29 mouse cellular contexts compared by ENCODE assay signal in the genomic region with DNA sequence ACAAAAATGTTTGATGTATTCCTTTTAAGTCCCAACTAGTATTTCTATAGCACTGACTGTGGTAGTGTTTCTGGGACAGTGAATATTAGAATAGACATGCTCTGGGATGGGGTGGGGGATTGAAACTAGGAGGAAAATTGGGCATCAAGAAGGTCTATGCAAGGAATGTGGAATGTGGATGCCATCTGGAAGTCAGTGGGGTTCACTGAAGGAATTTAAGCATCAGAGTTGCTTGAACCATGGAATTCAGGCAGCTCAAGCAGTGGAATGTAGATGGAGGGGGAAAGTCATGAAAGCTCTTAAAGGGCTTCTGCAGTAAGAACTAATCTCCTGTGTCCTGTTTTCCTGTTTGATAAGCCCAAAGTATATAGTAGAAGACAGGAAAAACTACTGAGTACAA. TPM values are rescaled to one million over a fixed set of nuclear protein-coding genes. Genes with fewer than 3 reads are reported as not detected.
"Had no signal": no experiment of that assay in that cellular context is flagged by ENCODE, and none has a peak within 500 bp of the region (broad histone marks: within the 10 kb centered on the region; RNA-seq: fewer than 3 reads in every experiment).

No protein-coding gene starts in this region.

- H3K27me3 ChIP-seq: heart, embryonic 13.5 days; heart, embryonic 15.5 days; hindbrain, embryonic 13.5 days; hindbrain, embryonic 15.5 days; kidney, embryonic 15.5 days; limb, embryonic 13.5 days; limb, embryonic 15.5 days; liver, embryonic 12.5 days had no signal

- H3K4me1 ChIP-seq: heart, embryonic 15.5 days; hindbrain, embryonic 13.5 days; hindbrain, embryonic 15.5 days; kidney, embryonic 15.5 days; limb, embryonic 15.5 days; liver, embryonic 12.5 days had no signal

- H3K9me3 ChIP-seq: heart, embryonic 13.5 days; heart, embryonic 15.5 days; hindbrain, embryonic 13.5 days; hindbrain, embryonic 15.5 days; kidney, embryonic 15.5 days; limb, embryonic 13.5 days; limb, embryonic 15.5 days; liver, embryonic 12.5 days had no signal

- H3K4me2 ChIP-seq: heart, embryonic 11.5 days; heart, embryonic 13.5 days; heart, embryonic 15.5 days; hindbrain, embryonic 13.5 days; hindbrain, embryonic 15.5 days; kidney, embryonic 15.5 days; limb, embryonic 13.5 days; limb, embryonic 15.5 days; liver, embryonic 12.5 days had no signal

- H3K4me3 ChIP-seq: gastrocnemius, adult 2 months; heart, adult 2 months; heart, embryonic 13.5 days; heart, embryonic 15.5 days; hindbrain, embryonic 13.5 days; hindbrain, embryonic 15.5 days; kidney, embryonic 15.5 days; limb, embryonic 13.5 days; limb, embryonic 15.5 days; liver, embryonic 12.5 days had no signal

- H3K9ac ChIP-seq: heart, embryonic 13.5 days; heart, embryonic 15.5 days; hindbrain, embryonic 13.5 days; hindbrain, embryonic 15.5 days; kidney, embryonic 15.5 days; limb, embryonic 13.5 days; limb, embryonic 15.5 days; liver, embryonic 12.5 days; liver, embryonic 14.5 days had no signal

- H3K36me3 ChIP-seq: heart, embryonic 13.5 days; heart, embryonic 15.5 days; hindbrain, embryonic 13.5 days; hindbrain, embryonic 15.5 days; kidney, embryonic 15.5 days; limb, embryonic 13.5 days; limb, embryonic 15.5 days; liver, embryonic 12.5 days had no signal

- ATAC-seq: hindbrain, postnatal 0 days; intestine, embryonic 16.5 days; liver, embryonic 12.5 days had no signal

- H3K27ac ChIP-seq: gastrocnemius, adult 2 months; heart, adult 2 months; heart, embryonic 13.5 days; heart, embryonic 15.5 days; hindbrain, embryonic 13.5 days; hindbrain, embryonic 15.5 days; hindbrain, postnatal 0 days; kidney, embryonic 15.5 days; kidney, postnatal 0 days; limb, embryonic 13.5 days; limb, embryonic 15.5 days; liver, embryonic 12.5 days; liver, embryonic 14.5 days had no signal

- DNase-seq: gastrocnemius, adult 2 months; gastrocnemius, postnatal 10 days; gastrocnemius, postnatal 36 days; heart, adult 11 months; heart, adult 2 months; heart, postnatal 14 days; heart, postnatal 36 days; kidney, adult 11 months; kidney, adult 2 months; kidney, adult 9 months; kidney, postnatal 14 days; kidney, postnatal 36 days; layer of hippocampus, adult 9-11 months; layer of hippocampus, postnatal 36 days; left cerebral cortex, postnatal 4 days had no signal

RNA-seq across cellular contexts. Expression of a gene that starts 22.1 kb away (rescaled TPM):
- polyA plus RNA-seq: liver, adult 2 months had no signal
